Mouse (Mus musculus): ENCODE measurements around the gene Celf3.

Celf3 gene

DNA sequence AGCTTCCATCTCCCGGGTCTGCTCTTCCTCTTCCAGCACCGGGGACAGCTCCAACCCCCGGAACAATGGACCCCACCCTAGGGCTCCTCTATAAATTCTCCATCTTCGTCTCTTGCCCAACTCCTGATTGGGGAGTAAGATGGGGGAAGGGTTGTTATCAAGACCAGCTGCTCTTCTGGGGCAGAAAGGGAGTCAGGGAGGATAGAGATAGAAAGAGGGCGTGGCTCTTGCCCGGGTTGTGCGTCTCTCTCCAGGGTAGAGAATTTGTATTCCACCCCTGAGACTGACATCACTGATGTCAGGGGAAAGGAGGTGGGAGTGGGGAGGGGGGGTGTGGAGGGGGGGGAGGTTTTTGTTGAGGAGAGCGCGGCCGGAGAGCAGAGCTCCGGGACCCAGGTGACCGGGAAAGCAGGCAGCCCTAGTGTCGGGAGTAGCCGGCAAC is at the start of gene Celf3:
Celf3 (plus strand) TSS at position 315 of the 442 bp plus-strand sequence.
- in situ Hi-C loops (cut with MboI, MseI), result no loop called here

- in situ Hi-C loops (cut with MboI, MseI), result no loop called here
Measured at GRCm38 (mm10) chr3:94430980-94431379, 47.1 kb upstream of the Celf3 start.

- in situ Hi-C loops (cut with MboI, MseI), result no loop called here
Measured at GRCm38 (mm10) chr3:94434305-94434704, 43.8 kb upstream of the Celf3 start.

- in situ Hi-C loops (cut with MboI, MseI), result no loop called here
Measured at GRCm38 (mm10) chr3:94436420-94436819, 41.7 kb upstream of the Celf3 start.

DNA sequence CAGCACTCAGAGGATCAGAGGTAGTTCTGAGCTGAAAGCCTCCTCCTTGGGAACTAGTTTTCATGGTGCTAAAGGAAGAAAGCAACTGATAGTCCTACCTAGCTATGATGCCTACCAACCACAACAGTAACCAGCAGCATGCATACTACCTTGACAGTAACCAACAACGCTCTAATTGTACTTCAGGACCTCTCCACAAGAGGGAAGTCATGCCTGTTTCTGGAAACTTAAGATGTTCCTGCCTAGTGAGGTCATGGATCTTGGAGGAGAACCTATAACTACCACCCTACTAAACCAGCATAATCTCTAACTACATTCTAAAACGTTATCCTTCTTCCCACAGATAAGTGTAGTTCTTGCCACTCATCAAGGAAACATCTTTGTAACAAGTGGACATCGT is 36.9 kb upstream of the Celf3 start:
- in situ Hi-C loops (cut with MboI, MseI), result loop anchor here (5.0 kb wide), 1 partner anchor 64 kb away; no protein-coding TSS in a partner anchor

GRCm38 (mm10) chr3:94442951-94443596 is 35.0 kb upstream of the Celf3 start, which contains the start of gene Mrpl9:
TSS of gene Mrpl9 (plus strand) at chr3:94443318.
- in situ Hi-C loops (cut with MboI, MseI), result loop anchor here (5.0 kb wide), 1 partner anchor 66 kb away; no protein-coding TSS in a partner anchor

- in situ Hi-C loops (cut with MboI, MseI), result loop anchor here (5.0 kb wide), 1 partner anchor 66 kb away; no protein-coding TSS in a partner anchor
Measured at GRCm38 (mm10) chr3:94443597-94443964, 34.5 kb upstream of the Celf3 start, which contains the start of gene Oaz3. TSS of gene Oaz3 (minus strand) at chr3:94443915.

GRCm38 (mm10) chr3:94449377-94449776 is 28.7 kb upstream of the Celf3 start:
- in situ Hi-C loops (cut with MboI, MseI), result no loop called here

DNA sequence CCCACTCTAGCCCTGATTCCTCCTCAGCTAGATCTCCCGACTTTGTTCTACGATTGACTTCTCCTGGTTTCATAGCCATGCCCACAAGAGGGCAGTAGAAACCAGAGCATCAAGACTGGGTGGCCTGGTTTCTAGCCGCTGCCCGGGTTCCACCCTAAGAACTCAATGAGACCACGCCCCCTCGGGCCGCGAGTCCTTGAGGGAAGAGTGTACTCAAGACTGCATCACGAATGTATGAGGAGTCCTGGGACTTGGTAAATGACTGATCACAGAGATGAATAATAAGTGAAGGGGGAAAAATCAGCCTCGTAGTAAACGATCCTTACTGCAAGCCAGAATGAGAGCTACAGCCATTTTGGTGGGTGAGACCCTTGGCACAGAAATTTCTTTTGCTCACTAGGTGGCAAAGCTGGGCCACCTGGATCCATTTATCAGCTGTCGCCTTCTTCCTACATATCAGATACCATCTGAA is 21.5 kb upstream of the Celf3 start:
- in situ Hi-C loops (cut with MboI, MseI), result loop anchor here (5.0 to 10.0 kb wide), 2 partner anchors 138 to 146 kb away; no protein-coding TSS in a partner anchor

GRCm38 (mm10) chr3:94457055-94457454 is 21.0 kb upstream of the Celf3 start:
- in situ Hi-C loops (cut with MboI, MseI), result loop anchor here (5.0 to 10.0 kb wide), 2 partner anchors 138 to 145 kb away; no protein-coding TSS in a partner anchor

- in situ Hi-C loops (cut with MboI, MseI), result loop anchor here (5.0 to 10.0 kb wide), 2 partner anchors 135 to 142 kb away; no protein-coding TSS in a partner anchor
Measured at GRCm38 (mm10) chr3:94459834-94460233, 18.3 kb upstream of the Celf3 start.

GRCm38 (mm10) chr3:94463926-94464578 is 14.0 kb upstream of the Celf3 start:
- in situ Hi-C loops (cut with MboI, MseI), result no loop called here

- in situ Hi-C loops (cut with MboI, MseI), result no loop called here
Measured at GRCm38 (mm10) chr3:94465632-94466430, 12.3 kb upstream of the Celf3 start.

DNA sequence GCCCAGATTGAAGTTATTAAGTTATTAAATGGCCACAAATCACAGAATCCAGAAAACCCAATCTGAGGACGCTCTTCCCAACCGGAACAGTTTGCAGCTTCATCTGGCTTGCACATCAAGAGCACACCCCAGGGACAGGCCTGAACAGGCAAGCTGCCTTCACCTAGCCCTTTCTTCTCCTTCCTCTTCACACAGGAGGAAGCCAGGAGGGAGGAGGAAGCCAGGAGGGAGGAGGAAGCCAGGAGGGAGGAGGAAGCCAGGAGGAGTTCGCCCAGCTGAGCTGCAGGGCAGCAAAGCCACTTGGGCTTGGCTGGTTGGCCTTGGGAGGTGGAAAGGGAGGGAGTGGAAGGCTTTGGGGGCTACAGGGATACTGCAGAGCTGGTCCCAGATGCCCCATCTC is 9.2 kb upstream of the Celf3 start:
- in situ Hi-C loops (cut with MboI, MseI), result no loop called here

- in situ Hi-C loops (cut with MboI, MseI), result no loop called here
Measured at GRCm38 (mm10) chr3:94472447-94473114, 5.5 kb upstream of the Celf3 start.

DNA sequence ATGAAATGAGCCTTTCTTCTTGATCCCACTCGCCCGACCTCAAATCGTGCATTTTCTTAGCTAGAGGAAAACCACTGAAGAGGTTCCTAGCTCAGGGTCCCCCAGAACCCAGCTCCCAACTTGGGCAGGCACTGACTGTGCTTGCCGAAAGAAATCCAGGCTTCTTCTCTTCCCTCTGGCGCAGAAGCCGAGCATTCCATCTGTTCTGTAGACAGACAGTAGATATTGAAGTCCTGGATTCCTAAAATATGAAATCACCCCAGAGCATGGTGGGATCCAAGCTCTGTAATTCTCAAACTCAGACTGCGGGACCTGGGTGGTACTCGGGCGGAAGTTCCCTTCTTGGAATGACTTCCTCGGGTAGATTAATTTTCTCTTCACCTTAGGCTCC is 5.0 kb upstream of the Celf3 start:
- in situ Hi-C loops (cut with MboI, MseI), result no loop called here

DNA sequence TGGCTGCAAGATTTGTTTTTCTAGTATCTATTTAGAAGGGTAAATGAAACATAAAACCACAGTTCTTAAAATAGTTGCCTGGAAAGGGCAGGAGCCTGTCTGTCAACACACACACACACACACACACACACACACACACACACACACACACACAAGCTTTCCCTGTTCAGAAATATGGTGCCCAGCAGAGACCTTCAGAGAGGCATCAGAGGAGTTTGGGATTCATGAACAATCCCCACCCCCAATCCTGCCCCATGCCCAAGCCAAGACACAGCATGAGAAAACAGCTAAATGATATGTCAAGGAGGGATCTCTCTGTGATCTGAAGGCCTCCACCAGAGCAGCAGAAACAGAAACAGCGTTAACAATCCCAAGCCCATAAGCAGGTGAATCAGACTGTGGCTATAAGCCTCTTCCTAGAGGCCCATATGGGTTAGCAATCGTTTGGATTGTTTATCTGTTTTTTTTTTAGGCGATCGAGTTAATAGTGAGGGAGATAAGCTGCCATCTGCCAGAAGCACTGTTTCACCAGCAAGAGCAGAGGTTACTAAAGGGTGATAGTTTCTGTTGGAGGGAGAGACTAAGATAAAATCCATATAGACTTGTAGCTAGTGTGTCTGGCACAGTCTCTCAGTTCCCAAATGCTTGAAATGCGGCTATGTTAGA is 4.4 kb upstream of the Celf3 start:
- in situ Hi-C loops (cut with MboI, MseI), result no loop called here

GRCm38 (mm10) chr3:94476301-94477035 is 1.6 kb upstream of the Celf3 start:
- in situ Hi-C loops (cut with MboI, MseI), result no loop called here

GRCm38 (mm10) chr3:94477444-94477843 is 651 bp upstream of the Celf3 start:
- in situ Hi-C loops (cut with MboI, MseI), result no loop called here

- in situ Hi-C loops (cut with MboI, MseI), result no loop called here
Measured at GRCm38 (mm10) chr3:94478591-94479169, 585 bp downstream of the Celf3 start.
